Mouse (Mus musculus): ENCODE data around the gene Tesc.
A peak's percentile ranks its signal among the peaks of the same experiment; 100 is the strongest.

Gene Tesc

DNA sequence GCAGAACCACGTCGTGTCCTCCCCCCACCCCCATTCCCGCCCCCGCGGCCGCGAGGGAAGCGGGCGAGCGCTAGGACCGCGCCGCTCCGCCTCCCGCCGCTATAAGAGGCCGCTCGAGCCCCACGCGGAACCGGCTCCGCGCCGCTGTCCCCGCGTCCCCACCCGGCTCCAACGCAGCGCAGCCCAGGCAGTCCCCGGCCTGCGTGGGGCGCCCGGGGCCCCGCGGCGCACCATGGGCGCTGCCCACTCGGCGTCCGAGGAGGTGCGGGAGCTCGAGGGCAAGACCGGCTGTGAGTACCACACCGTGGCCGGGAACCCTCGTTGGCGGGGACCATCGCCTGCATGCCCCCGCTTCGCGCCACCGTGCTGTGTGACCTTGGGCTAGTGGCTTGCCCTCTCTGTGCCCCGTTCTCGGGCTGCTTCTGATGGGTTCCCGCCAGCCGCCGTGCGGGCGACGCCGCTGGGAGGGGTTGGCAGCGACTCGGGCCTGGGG is at the start of gene Tesc:
Gene Tesc, plus strand, starts transcription at position 46 of the 493 bp plus-strand sequence.
- no peak for DNase-seq (ENCODE audit: low read depth, low spot score)

GRCm38 (mm10) chr5:117978159-117978697 is 49.3 kb upstream of the Tesc start:
- DNase-seq (ENCODE audit: low read depth, low spot score) = no peak

GRCm38 (mm10) chr5:117979082-117979481 is 48.5 kb upstream of the Tesc start:
- DNase-seq (ENCODE audit: low read depth, low spot score) = no peak

DNA sequence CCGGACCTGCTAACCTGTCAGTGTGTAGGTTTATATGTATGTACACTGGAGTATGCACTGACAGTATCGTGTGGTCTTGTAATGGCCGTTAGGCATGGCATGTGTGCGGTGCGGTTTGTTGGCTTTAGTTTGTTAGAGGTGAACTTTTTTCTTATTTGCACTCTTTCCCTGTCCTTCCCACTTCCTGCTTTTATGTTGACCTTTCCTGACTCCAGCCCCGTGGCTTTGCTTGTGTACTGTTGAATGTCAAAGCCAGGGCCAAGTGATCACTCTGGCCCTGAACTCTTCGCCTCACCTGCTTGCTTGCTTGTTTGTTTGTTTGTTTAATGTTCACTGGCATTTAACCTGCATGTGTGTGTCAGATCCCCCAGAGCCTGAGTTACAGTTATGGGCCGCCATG is 46.6 kb upstream of the Tesc start:
- no peak for DNase-seq (ENCODE audit: low read depth, low spot score)

GRCm38 (mm10) chr5:117981943-117982342 is 45.6 kb upstream of the Tesc start:
- no peak for DNase-seq (ENCODE audit: low read depth, low spot score)

DNA sequence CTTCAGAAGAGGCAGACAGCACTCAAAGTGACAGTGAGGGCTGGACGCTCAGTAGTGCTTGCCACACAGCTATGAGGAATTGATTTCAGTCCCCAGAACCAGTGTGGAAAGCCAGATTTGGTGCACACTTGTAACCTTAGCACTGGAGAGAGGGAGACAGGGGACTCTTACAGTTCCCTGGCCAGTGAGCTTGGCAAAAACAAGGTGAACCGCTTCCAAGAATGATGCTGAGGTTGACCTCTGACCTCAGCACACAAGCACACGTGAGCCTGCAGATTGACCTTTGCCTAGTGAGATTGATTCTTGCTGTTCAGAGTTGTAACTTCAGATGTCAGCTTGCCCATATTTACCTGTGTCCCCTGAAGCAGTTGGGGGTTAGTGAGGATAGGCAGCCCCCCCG is 41.2 kb upstream of the Tesc start:
- DNase-seq (ENCODE audit: low read depth, low spot score) = no peak

- no peak for DNase-seq (ENCODE audit: low read depth, low spot score)
These were observed 39.7 kb upstream of the Tesc start for GRCm38 (mm10) chr5:117987891-117988290.

DNA sequence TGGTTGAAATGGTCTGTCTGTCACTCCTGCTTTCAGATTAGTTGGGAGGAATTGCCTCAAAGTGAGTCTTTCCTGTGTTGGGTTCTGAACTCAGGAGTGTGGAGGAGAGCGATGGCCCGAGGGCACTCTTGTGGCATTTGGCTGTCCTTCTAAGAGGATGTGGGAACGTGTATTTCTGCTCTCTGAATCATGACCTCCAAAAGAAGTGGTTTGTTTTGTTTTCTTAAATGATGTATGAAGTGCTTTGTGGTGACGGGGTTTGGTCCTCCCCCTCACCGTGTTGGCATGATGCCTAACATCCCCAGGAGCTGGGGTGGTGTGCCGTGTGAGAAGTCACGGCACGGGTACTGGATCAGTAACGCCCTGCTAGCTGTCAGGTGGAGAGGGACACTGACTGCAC is 39.2 kb upstream of the Tesc start:
- DNase-seq (ENCODE audit: low read depth, low spot score) = no peak

- DNase-seq (ENCODE audit: low read depth, low spot score) = no peak
These were observed 37.8 kb upstream of the Tesc start for GRCm38 (mm10) chr5:117989773-117990172.

DNA sequence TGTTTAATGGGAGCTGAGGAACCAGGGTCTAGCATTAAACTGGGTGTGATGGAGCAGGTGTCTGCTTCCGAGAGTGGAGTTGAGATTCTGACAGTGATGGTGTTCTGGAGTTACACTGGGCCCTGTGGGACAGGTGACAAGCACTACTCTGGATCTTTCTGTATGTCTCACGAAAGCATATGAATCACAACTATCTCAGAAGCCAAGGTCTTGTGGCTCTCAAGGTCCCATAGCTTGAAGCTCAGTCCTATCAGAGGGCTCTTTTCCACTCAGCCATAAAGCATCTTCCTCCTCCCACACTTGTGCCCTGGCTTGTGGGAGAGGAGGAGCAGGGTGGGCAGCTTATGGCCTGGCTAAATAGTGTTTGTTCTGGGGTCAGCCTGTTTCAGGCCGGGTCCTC is 36.6 kb upstream of the Tesc start:
- no peak for DNase-seq (ENCODE audit: low read depth, low spot score)

- DNase-seq (ENCODE audit: low read depth, low spot score) = no peak
These were observed 34.0 kb upstream of the Tesc start for GRCm38 (mm10) chr5:117993550-117993949.

- no peak for DNase-seq (ENCODE audit: low read depth, low spot score)
These were observed 32.1 kb upstream of the Tesc start for GRCm38 (mm10) chr5:117995372-117995901.

- no peak for DNase-seq (ENCODE audit: low read depth, low spot score)
These were observed 31.6 kb upstream of the Tesc start for GRCm38 (mm10) chr5:117995911-117996310.

GRCm38 (mm10) chr5:117996581-117996980 is 31.0 kb upstream of the Tesc start:
- no peak for DNase-seq (ENCODE audit: low read depth, low spot score)

DNA sequence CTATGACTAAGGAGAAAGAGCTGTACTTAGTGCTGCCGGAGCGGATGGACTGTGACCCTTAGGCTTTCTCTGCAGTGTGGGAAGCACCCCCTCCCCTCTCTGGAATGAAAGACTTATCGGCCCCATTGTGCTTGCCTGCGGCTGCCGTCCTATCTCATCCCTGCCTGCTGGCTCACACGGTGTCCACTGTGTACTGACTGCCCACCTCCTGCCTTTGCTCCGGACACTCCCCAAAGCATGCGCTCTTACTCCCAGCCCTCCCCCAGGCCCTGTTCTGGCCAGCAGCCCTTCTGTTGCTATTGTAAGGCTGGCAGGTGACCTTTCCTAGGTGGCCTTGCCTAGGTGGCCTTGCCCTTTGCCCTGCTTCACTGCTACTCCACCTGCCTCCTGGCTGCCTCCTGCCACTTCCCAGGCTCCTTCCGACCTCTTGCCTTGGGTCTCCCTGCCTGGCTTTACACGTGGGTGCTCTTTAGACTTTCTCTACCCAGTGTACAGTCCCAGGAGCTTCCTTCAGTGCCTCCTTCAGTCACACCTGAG is 30.0 kb upstream of the Tesc start:
- DNase-seq (ENCODE audit: low read depth, low spot score) = no peak

DNA sequence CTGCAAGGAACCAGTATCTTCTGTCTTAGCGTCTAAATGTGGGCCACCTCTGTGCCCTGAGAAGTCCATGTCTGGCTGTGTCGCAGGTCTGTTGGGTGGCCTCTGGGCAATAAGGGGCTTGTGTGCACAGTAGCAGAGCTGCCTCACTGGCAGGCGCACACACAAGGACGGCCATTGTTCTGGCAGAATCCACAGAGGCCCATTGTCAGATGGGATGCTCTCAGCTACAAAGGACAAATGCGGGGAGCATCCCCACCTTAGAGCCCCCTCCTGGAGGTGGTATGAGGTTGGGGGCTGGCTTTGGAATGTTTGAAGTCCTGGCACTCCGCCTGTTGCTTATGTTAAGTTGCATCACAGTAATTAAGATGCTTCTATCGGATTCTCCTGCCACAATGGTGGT is 28.5 kb upstream of the Tesc start:
- no peak for DNase-seq (ENCODE audit: low read depth, low spot score)

GRCm38 (mm10) chr5:117999584-117999983 is 28.0 kb upstream of the Tesc start:
- DNase-seq (ENCODE audit: low read depth, low spot score) = no peak

GRCm38 (mm10) chr5:118002059-118002458 is 25.5 kb upstream of the Tesc start:
- DNase-seq (ENCODE audit: low read depth, low spot score) = peak; percentile 68

- DNase-seq (ENCODE audit: low read depth, low spot score) = peak; percentile 46
These were observed 22.9 kb upstream of the Tesc start for GRCm38 (mm10) chr5:118004619-118005018.

DNA sequence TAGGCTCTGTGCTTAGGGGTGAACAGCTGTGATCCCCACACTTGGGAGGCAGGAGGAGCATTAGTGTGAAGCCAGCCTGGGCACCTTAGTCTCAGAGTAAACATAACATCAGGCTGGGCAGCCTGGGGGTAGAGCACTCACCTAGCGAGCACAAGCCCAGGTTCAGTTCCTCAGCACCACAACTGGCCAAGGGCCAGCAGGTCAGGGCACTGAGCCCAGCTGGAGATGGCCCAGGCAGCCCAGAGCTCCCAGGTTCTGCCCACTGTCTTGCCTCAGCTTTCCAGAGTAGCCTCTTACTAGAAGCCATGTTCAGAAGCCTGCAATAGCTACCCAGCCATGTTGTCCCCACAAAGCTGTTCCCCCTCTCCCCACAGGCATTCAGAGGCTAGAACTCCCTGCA is 21.8 kb upstream of the Tesc start:
- DNase-seq (ENCODE audit: low read depth, low spot score) = no peak

GRCm38 (mm10) chr5:118008344-118008743 is 19.2 kb upstream of the Tesc start:
- DNase-seq (ENCODE audit: low read depth, low spot score) = no peak

DNA sequence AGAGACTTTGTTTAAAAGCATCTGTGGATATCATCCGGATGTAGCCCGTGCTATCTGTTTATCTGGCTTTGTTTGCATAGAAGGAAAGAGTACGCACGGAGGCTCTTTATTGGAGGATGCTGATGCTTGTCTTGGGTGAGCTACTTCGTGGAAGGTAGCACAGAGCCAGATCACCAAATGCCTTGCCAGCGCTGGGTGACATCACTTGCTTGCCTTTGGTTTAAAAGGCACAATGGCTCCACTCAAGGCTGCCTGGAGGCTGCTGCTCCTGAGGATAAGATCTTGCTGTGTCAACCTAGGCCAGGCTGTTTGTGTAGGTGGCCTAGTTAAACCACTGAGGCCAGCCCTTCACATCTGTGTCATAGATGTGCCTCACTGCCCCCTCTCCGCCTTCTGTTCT is 16.7 kb upstream of the Tesc start:
- no peak for DNase-seq (ENCODE audit: low read depth, low spot score)

GRCm38 (mm10) chr5:118011796-118012195 is 15.7 kb upstream of the Tesc start:
- no peak for DNase-seq (ENCODE audit: low read depth, low spot score)

- peak; percentile 35 for DNase-seq (ENCODE audit: low read depth, low spot score)
These were observed 12.5 kb upstream of the Tesc start for GRCm38 (mm10) chr5:118015028-118015427.

Data from retina, postnatal 7 days (tissue).